Mouse (Mus musculus) cerebellum, postnatal 14 days (tissue): ENCODE measurements around the gene Cnr2.
"Not testable (repeated sequence)": the region's sequence is repeated elsewhere in the genome, so short reads cannot be mapped to it uniquely, and the experiment has no call there.

Experiments
- DNase-seq, 2 experiments: peaks; one replicate each; pipeline ENCODE4 v3.0.0; 2021; ENCODE audit warnings: mixed read lengths in 2 of 2

Cnr2 gene

DNA sequence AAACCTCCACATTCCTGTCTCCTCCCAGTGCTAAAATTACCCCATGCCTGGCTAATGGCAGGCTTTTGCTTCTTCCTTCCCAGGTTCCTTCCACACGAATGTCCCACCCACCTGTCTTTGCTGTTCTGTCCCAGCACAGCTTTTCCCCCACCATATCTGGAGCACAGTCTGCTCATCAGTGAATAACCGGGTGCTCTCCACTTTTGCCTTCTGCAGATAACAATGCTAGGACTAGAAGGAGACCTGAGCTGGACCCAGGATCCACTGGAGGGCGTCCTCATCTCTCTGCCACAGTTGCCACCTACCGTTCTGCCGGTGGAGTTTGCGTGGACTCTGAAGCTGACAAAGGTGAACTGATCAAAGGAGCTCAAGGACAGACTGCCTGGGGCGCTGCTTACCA, 43.7 kb downstream of the Cnr2 start:
- DNase-seq, result no peak

- not testable (repeated sequence) for DNase-seq
Observed at GRCm38 (mm10) chr4:135941026-135941425, 45.8 kb downstream of the Cnr2 start.

DNA sequence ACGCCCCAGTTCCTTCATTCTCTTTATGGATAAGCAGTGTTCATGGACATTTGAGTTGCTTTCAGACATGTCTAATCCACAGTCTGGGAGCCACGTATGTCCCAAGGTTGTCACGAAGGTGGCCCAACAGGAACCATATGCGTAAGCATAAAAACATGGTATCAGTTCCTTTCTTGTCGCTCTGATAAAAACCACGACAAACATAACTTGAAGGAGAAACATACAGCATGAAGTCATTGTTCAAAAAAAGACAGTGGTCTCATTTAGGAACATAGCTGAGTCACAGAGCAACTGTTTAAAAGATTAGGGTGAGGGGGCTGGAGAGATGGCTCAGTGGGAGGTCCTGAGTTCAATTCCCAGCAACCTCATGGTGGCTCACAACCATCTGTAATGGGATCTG, 47.0 kb downstream of the Cnr2 start:
- no peak for DNase-seq

DNA sequence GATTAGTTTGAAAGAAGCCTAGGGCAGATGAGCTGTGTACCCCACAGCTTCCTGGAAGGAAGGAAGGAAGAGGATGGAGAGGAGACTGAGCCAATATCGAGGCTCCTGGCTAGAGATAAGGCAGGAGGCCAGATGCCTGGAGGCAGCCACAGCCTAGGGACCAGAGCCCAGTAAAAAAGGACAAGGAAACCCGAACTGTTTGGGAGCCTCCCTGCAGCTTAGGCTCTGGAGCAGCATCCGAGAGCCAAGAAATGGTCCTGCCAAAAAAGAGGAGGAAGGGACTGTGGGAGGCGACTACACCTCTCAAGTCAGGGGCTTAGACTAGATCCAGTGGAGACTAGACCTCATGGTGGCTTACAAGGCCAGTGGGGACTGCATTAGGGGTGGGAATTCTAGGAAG, 48.2 kb downstream of the Cnr2 start:
- DNase-seq, result peak in 1 of 2 experiments; percentile 58

GRCm38 (mm10) chr4:135945706-135946105, 50.5 kb downstream of the Cnr2 start:
- DNase-seq, result peak in 1 of 2 experiments; percentile 21

DNA sequence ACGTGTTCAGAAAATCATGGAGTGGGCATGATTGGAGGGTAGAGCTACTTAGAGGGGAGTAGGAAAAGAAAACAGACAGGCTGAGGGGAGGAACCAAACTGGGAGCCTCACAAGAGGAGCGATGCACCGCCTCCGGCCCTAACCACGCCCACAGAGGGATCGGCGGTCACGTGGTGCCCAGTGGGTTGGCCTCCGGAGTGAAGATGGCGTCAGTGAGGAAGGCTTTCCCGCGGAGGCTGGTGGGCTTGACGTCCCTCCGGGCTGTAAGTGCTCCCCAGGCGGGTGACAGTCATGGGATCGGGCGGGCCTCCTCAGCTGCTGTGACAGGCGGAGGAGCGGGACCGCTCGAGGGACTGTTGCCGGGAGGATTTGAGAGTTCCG, 51.1 kb downstream of the Cnr2 start, which contains the start of gene Hmgcl:
Gene Hmgcl, plus strand, starts transcription at position 171 of the 381 bp plus-strand sequence.
- peak; percentile 96 to 97 for DNase-seq

DNA sequence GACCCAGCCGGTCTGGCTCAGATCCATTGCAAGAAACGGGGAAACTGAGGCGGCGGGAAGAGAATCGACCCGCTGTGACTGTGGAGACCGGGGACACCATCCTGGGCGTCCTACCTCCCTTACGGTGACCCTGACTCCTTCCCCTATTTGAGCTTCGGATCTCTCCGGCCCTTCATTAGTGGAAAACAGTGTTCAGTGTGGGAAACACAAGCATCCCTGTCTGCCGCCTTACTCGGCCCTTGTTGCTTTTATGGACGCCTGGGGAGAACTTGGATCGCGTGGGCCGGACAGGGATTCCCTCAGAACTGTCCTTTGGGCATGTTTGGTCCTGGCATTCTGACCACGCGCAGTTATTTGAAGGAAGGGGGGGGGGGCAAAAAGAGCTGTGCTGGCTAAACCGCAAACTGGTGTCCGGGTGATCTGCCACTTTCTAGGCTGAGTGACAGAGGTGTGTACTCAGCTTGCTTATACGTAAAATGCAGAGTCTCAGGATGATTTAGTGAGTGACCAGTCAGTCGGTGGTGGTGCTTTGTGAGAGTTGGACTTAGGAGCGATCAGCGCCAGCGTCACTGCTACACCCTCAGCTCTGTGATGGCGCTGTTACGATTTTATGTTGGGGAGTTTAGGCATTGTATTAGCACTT, 51.6 kb downstream of the Cnr2 start:
- peak in 1 of 2 experiments; percentile 68 for DNase-seq

GRCm38 (mm10) chr4:135948142-135948541, 52.9 kb downstream of the Cnr2 start:
- DNase-seq, result no peak

- DNase-seq, result no peak
Observed at GRCm38 (mm10) chr4:135949475-135949874, 54.3 kb downstream of the Cnr2 start.

GRCm38 (mm10) chr4:135949911-135950310, 54.7 kb downstream of the Cnr2 start:
- DNase-seq, result peak; percentile 73 to 74

- peak; percentile 50 to 61 for DNase-seq
Observed at GRCm38 (mm10) chr4:135950365-135950764, 55.2 kb downstream of the Cnr2 start.

- peak in 1 of 2 experiments; percentile 62 for DNase-seq
Observed at GRCm38 (mm10) chr4:135951505-135951904, 56.3 kb downstream of the Cnr2 start.

DNA sequence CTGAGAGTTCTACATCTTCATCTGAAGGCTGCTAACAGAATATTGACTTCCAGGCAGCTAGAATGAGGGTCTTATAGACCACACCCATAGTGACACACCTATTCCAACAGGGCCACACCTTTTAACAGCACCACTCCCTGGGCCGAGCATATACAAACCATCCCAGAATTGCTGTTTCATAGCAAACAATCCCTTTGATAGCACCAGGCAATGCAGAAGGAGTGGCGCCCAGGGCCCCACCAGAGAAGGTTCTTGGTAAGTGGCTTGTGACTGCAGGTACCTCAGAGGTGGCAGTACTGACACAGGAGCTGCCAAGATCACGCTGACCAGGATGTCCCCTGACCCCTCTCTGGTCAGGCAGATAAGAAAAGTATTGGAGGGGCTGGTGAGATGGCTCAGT, 58.0 kb downstream of the Cnr2 start:
- no peak for DNase-seq

DNA sequence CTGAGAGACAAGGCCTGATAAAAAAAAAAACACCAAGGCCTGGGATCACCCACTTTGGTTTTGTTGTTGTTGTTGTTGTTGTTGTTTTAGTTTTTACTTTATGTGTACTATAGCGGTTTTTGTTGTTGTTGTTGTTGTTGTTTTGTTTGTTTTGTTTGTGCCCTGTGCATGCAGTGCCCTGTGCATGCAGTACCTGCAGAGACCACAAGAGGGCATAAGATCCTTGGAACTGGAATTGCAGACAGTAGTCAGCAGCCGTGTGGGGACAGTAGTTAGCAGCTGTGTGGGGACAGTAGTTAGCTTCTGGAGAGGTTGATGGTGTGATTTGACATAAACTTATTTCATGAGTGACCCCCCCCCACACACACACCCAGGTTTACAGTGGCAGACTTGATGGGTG, 59.0 kb downstream of the Cnr2 start:
- peak; percentile 87 to 92 for DNase-seq

- DNase-seq, result no peak
Observed at GRCm38 (mm10) chr4:135955886-135956285, 60.7 kb downstream of the Cnr2 start.

- no peak for DNase-seq
Observed at GRCm38 (mm10) chr4:135958354-135958753, 63.2 kb downstream of the Cnr2 start.

- DNase-seq, result peak; percentile 86 to 93
Observed at GRCm38 (mm10) chr4:135960717-135961116, 65.5 kb downstream of the Cnr2 start.

DNA sequence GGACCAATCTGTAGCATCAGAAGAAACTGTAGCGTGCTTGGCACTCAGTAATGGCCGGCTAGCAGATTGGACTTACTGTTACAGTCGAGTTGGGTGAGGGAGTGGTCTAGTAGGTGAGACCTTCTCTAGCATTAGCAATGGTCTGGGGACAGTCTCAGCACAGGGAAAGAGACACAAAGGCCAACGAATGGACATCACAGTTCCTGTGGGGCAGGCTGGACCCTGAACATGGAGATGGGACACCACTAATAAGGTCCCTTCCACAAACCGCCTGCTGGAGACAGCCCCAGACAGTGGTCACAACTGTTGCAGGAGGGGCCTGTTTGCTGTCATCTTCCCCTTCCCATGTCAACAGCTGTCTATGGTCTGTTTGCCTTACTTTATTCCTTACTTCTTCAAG, 66.5 kb downstream of the Cnr2 start:
- no peak for DNase-seq

GRCm38 (mm10) chr4:135962198-135962597, 67.0 kb downstream of the Cnr2 start:
- no peak for DNase-seq

DNA sequence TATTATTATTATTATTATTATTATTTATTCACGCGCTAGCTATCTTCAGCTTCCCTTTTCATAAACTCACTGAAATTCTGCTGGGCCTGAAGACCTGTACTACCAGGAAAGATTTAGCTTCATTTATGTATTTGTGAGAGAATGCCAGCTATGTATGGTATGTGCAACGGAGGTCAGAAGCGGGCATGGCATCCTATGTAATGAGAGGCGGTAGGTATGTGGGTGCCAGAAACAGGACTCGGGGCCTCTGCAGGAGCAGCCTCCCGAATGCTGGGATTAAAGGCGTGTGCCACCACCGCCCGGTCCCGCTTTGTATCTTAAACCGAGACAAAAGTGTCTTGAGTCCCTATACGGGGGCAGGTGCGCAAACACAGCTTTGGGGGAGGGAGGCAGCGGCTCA, 67.8 kb downstream of the Cnr2 start:
- no peak for DNase-seq

DNA sequence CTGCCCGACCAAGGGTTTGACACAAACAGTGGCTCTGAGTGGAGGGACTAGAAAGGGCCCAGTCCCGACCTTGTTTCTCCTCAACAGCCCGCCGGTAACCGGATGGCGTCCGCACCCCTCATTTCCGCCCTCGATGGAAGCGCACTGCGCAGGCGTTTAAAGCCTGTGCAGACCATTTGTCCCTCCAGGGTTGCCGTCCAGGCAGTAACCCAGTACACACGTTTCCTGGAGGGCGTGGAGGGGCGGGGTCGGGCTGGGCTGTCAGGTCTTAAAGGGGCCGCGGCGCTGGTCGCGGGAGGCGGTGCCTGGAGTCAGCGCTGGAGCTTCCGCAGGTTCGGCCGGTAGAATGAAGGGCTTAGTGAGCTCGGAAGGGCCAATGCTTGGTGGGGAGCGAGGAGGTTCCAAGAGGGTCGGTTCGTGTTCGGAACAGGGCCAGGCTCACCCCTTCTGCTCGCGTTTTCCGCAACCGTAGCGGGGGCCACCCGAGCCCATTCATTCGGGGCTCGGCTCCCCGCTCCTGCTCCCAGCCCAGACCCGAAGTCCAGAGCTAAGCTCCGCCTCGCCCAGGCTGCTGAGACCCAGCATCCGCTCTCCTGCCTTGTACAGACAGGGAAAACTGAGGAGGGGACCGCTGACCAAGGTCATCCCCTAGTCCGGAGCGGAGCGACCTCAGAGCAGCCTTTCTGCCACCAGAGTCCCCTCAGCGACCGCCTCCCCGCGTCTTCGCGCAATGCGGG, 68.4 kb downstream of the Cnr2 start, which contains the start of gene Gale:
Gene Gale, plus strand, starts transcription at position 271 of the 737 bp plus-strand sequence.
- peak; percentile 96 for DNase-seq

- DNase-seq, result peak; percentile 64 to 80
Observed at GRCm38 (mm10) chr4:135964426-135964825, 69.2 kb downstream of the Cnr2 start.

GRCm38 (mm10) chr4:135965113-135965512, 69.9 kb downstream of the Cnr2 start:
- no peak for DNase-seq

GRCm38 (mm10) chr4:135966283-135966682, 71.1 kb downstream of the Cnr2 start:
- no peak for DNase-seq
